Mouse (Mus musculus): ENCODE data around the gene Ppp6r3.

Gene Ppp6r3

DNA sequence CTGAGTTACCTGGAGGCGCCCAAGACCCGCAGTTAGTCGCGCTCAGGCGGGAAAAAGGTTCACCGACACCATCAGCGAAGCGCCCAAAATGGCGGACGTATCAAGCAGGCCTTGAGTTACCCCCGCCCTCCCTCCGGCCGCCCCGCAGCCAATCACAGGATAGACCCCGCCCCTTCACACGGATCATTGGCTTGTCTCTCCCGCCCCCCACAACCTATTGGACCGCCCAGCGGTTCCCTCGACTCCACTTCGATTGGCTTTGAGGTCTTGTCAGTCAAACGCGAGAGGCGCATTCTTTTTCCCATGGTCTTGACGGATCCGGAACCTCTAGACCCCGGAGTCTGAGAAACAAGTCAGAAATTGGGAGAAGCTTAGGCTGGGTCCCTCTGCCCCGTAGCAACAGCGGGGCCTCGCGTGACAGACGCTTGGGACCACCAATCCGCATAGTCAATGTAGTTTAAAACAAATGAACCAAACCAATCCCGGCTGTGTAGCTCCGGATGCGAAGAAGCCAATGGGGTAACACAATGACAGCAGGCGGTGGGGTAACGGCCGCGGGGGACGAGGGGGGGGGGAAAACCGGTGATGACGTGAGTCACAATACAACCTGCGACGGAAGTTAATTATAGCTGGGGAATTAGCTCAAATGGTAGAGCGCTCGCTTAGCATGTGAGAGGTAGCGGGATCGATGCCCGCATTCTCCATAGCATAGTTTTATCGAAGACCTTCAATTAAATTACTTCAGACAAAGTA, at the start of gene Ppp6r3:
Gene Ppp6r3 (minus strand): TSS at position 118 of the 753 bp plus-strand sequence.
- DNase-seq: peak; percentile 99

DNA sequence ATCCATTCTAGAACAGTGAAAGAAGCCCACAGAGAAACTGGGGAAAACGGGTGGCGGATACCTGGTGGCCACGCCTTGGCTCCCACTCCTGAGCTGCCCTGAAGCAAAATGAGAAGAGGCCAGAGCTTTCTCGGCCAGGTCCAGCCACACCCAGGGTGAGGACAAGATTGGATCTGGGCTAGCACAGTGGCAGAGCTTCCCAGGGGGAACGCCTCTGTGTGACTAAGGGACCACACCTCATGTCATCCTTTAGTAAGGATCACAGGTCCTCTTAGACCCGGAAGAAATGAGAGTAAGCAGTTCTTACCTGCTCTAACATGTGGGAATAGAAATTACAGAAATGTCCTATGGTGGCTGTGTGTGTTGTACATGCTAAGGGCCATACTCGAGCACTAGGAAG, 49.6 kb upstream of the Ppp6r3 start:
- DNase-seq: no peak

GRCm38 (mm10) chr19:3623824-3624223, 48.3 kb upstream of the Ppp6r3 start:
- DNase-seq: peak; percentile 77

DNA sequence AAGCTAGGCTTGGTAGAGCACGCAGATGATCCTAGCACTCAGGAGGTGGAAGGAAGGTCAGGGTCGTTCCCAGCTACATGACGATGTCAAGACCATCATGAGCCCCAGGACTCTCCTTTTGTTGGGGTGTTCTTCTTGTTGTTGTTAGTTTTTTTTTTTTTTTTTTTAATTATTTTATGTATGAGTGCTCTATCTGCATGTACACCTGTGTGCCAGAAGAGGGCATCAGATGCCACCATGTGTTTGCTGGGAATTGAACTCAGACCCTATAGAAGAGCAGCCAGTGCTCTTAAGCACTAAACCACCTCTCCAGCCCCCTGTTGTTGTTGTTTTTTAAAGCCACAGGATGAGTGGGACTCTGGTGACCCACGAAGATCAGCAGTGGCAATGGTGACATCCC, 47.7 kb upstream of the Ppp6r3 start:
- no peak for DNase-seq

DNA sequence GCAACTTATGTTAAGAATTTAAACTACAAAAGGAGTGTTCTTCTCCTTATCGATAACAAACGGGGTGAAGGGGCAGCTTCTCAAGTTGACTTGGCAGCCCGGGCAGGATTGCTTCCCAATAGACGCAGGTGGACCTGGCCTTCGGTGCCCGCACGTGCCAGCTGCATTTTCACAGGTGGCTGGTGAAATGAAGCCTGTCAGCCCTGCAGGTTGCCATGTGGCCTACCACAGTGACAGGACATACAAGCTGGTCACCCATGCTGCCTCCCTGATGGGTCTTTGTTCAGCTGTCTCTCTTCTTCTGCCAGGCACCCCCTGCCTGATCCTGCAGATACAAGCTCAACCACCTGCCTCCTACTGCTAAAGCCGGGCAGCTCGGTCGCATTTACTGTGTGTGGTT, 45.3 kb upstream of the Ppp6r3 start:
- DNase-seq: no peak

DNA sequence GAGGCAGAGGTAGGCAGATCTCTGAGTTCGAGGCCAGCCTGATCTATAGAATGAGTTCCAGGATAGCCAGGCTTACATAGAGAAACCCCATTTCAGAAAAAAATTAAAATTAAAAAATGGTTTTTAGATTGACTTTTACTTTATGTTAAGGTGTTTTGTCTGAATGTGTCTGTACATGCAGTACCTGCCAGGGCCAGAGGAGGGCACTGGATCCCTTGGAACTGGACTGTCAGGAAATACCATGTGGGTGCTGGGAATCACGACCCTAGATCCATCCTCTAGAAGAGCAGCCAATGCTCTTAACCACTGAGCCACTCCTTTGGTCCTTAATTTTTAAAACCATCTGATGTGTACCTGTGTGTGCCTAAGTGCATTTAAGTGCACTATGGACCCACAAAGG, 43.8 kb upstream of the Ppp6r3 start:
- no peak for DNase-seq

- DNase-seq: no peak
Observed at GRCm38 (mm10) chr19:3613991-3614390, 38.4 kb upstream of the Ppp6r3 start.

- DNase-seq: no peak
Observed at GRCm38 (mm10) chr19:3612534-3613273, 37.2 kb upstream of the Ppp6r3 start.

DNA sequence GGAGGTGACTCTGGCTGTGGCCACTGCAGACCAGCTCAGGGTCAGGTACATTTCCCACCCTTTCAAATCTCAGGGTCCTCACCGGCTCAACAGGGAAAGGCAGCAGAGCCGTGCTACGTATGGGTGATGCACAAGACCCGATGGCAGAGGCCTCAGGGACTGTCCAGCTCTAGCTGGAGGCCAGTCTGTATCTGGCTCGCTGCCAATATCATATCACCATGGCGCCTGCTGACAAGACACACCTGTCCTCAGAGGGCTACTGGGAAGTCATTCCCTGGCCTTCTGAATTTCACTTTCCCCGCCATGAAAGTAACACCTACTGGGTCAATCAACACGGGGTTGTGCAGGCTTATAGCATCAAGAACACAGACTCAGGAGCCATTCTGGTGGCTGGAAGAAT, 36.2 kb upstream of the Ppp6r3 start:
- peak; percentile 38 for DNase-seq

DNA sequence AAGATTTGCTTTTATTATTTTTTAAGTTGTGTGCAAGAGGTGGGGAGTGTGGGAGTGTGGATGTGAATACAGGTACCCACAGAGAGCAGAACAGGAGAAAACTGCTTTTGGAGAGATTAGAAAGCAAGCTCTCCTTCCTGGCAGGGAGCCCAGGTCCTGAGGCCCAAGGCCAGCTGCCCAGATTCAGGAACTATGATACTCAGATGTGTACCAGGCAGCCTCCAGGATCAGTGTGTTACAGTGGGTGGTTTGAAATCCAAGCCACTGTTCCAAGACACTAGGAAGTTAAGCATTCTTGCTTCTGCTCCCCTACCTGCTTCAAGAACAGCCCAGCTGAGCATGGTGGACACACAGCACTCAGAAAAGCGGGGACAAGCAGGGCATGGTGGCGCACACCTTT, 35.3 kb upstream of the Ppp6r3 start:
- peak; percentile 62 for DNase-seq

- peak; percentile 24 for DNase-seq
Observed at GRCm38 (mm10) chr19:3609826-3610225, 34.3 kb upstream of the Ppp6r3 start.

GRCm38 (mm10) chr19:3594316-3594715, 18.8 kb upstream of the Ppp6r3 start:
- DNase-seq: no peak

DNA sequence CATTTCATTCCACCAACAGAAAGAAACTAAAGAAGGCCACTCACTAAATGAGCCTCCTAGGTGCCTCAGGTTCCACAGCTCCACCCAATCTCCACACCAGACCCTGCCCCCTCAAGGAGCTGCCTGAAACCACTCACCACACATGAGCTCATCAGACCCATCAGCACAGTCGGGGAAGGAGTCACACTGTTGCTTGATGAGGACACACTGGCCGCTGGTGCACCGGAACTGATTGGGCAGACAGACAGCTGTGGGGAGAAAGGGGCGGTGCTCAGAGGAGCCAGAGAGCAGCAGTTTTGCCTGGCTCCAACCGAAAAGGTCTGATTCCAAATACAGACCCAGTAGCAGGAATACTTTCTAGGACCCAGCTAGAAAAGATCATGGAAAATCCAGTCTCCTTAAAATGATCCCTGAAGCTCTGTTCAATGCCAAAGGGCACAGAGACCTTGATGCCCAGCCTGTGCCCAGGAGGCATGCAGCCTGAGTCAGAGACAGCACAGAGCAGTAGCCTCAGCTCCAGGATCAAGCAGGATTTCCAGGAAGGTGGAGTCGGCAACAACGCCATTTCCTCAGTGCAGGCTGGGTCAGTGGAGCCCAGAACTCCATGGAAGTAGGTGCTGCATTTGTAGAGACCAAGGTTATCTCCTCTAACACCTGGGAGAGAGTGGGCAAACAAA, 18.0 kb upstream of the Ppp6r3 start:
- DNase-seq: no peak

- DNase-seq: no peak
Observed at GRCm38 (mm10) chr19:3589968-3590367, 14.4 kb upstream of the Ppp6r3 start.

DNA sequence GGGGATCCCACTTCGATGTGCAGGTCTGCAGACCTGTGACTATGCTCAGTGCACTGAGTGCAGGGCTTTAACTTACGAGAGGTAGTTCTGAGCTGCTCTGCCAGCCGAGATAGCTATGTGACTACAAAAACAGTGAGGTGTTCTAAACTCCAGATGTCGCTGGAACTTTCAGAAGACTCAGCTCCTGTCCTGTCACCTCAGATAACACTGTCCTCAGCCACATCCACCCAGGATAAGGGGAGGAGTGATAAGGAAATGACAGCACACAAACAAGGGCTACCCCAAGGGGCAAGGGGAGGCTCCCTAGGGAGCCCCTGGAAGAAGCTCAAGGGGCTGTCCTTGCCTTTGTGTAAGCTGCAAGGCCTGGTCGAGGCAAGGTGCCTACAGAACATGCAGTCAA, 14.0 kb upstream of the Ppp6r3 start:
- no peak for DNase-seq

DNA sequence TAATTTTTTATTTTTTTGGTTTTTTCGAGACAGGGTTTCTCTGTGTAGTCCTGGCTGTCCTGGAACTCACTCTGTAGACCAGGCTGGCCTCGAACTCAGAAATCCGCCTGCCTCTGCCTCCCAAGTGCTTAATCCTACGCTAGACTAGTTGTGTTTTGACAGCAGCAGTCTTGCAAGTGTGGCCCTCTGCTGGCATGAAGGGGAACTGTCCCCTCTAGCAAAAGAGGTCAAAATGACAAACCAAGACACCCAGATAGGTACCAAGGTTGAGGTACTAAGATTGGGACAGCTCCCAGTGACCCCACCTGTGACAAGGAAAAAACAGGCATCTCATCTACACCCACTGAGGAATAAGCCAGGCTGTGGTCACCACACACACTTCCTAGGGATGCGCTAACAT, 12.2 kb upstream of the Ppp6r3 start:
- DNase-seq: peak; percentile 45

GRCm38 (mm10) chr19:3586540-3586939, 11.0 kb upstream of the Ppp6r3 start:
- peak; percentile 73 for DNase-seq

DNA sequence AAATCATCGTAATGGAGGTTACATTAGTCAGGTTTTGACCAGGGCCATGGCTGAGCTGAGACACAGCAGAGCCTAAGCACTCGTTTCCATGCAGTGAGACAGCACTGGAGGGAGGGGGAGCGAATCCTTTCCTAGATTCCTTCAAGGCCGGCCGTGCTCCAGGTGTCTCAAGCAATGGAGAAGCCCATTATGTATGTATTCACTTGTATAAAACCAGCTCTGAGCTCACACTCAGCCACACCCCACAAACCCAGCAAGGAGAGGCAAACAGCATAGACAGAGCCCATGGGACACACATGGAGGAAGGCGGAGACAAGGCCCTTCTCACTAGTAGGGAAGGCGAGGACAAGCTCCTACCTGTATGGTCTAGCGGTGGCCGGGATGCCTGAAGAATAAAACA, 10.5 kb upstream of the Ppp6r3 start:
- no peak for DNase-seq

GRCm38 (mm10) chr19:3581326-3581725, 5.8 kb upstream of the Ppp6r3 start:
- peak; percentile 65 for DNase-seq

DNA sequence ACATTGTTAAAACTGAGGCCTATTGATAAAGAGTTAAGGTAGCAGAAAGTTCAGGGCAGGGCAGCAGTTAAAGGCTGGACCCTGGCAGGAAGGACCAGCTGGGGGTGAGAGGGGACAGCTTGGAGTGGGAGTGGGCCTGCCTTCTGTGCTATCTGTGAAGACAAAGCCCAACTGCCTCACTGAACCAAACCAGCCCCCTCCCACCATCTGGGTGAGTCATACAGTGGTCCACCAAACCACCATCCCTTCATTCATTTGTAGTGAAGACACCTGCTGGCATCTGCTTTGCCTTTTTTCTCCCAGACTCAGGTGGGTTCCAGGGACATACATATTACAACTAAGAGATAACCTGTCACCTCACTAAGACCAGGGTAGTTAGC, 2.4 kb upstream of the Ppp6r3 start:
- no peak for DNase-seq

GRCm38 (mm10) chr19:3577265-3577910, 1.8 kb upstream of the Ppp6r3 start:
- no peak for DNase-seq

DNA sequence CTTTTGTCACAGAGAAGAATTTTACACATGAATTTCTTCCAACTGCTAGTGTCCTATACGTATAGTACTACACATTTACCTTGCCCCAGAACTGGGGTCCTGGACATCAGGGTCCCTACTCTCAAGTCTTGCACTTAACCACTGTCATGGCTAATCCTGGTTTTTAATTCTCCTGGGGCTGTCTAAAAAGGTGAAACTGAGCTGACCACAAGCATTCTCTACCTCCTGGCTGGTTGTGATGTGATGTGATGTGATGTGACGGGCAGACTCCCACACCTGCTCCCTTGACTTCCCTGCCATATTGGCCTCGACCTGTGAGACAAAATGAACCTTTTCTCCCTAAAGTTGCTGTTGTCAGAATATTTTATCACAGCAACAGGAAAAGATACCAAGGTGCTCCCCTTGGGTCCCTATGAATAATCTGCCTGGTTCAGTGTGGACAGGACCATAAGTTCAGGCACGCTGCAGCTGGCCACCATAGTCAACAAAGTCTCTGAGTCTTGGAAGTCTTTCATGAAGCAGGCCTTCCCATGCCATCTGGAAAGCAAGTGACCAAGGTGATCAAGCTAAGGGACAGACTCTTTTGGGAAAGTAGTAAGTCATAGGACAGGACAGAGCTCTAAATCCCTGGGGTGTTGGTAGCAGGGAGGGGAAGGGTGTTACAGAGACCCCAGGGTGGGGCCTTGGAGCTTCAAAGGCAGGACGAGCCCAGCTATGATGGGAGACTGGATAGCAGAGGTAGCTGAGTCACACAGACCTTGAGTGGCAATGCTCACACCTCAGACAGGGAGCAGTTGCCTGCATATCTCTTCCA, 1.1 kb upstream of the Ppp6r3 start:
- no peak for DNase-seq

DNA sequence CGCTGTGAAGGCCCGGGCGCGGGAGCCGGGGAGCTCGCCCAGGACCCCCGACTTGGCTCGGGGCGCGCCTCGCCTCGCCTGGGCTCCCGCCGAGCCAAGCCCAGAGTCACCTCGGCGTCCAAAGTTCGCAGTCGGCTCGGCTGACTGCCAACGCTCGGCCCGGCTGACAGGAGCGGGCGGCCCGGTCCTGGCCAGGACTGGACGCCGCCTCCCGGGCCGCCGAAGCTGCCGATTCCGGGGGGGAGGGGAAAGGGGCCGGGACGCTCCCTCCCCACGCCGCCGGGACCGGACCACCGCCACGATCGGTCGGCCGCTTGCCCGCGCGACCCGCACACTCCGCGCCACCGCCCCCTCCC, 295 bp downstream of the Ppp6r3 start:
- peak; percentile 93 for DNase-seq

All from kidney, postnatal 10 days (tissue).